In the genomic region with DNA sequence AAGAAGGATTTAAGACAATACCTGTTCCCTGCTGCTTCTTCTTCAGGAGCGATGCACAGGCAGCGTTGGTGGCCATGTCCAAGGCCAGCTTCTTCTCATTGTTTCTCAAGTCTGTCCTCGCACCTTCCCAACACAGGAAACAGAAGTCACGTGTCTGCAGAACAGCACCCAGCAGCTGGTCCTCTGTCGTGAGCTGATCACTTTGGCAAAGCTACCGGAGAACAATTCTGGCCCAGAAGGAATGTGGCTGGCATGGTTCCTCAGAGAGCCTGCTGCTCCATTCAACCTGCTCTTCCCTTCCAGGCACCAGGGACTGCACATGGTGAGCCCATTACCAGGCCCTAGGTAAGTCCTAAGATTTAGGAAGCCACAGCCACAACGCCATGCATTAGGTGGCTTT, we compare ENCODE assay signal across 19 mouse cellular contexts. TPM values are rescaled to one million over a fixed set of nuclear protein-coding genes. Genes with fewer than 3 reads are reported as not detected.
DNase-seq lines count a peak whose midpoint lies in the region; ATAC-seq and TF ChIP-seq lines count a peak whose summit lies in the region.
"Had no signal": no experiment of that assay in that cellular context is flagged by ENCODE, and none has a peak within 500 bp of the region (broad histone marks: within the 10 kb centered on the region; RNA-seq: fewer than 3 reads in every experiment).

No protein-coding gene starts in this region.

- no peak overlapping the region for H3K27ac ChIP-seq in midbrain, embryonic 11.5 days (ENCODE audit: low read depth, low read length)
- no peak overlapping the region for H3K27ac ChIP-seq in midbrain, postnatal 0 days (ENCODE audit: low read depth, low read length)

- H3K27me3 ChIP-seq in midbrain, embryonic 11.5 days (ENCODE audit: control insufficient read depth, insufficient read depth, low read length), result no peaks in the 10 kb centered on the region
- H3K27me3 ChIP-seq in midbrain, postnatal 0 days (ENCODE audit: insufficient read depth, low read length), result no peaks in the 10 kb centered on the region
- H3K27me3 ChIP-seq: CH12.LX, Patski had no signal

- no peak overlapping the region for H3K4me3 ChIP-seq in midbrain, embryonic 11.5 days (ENCODE audit: low read depth, low read length)
- no peak overlapping the region for H3K4me3 ChIP-seq in midbrain, postnatal 0 days (ENCODE audit: low read depth, low read length)

- peak; percentile 80 for DNase-seq in heart, adult 11 months
- no peak for DNase-seq in heart, adult 8-10 months (ENCODE audit: low spot score)
- DNase-seq in midbrain, embryonic 11.5 days (ENCODE audit: low spot score, missing footprints), result peak; percentile 72
- no peak for DNase-seq in midbrain, postnatal 0 days (ENCODE audit: low spot score)
- DNase-seq: adrenal gland, adult 2 months; adrenal gland, adult 8-10 months; adrenal gland, postnatal 10 days; adrenal gland, postnatal 14 days; adrenal gland, postnatal 25 days; adrenal gland, postnatal 36 days; B cell, adult 2 months; cerebellum, adult 11 months; cerebellum, adult 11-12 months; cerebellum, adult 18-20 months had no signal

- H3K9me3 ChIP-seq in midbrain, embryonic 11.5 days (ENCODE audit: control insufficient read depth, low read length), result no peaks in the 10 kb centered on the region
- H3K9me3 ChIP-seq in midbrain, postnatal 0 days (ENCODE audit: low read length), result no peaks in the 10 kb centered on the region
- H3K9me3 ChIP-seq: G1E had no signal

- 92% methylated on average over 7 of the region's 7 CpGs for WGBS in midbrain, embryonic 11.5 days
- WGBS in midbrain, postnatal 0 days, result 97% methylated on average over 7 of the region's 7 CpGs

- H3K4me2 ChIP-seq in midbrain, embryonic 11.5 days, result no peak overlapping the region
- H3K4me2 ChIP-seq in midbrain, postnatal 0 days (ENCODE audit: low read depth, low read length, poor library complexity, severe bottlenecking), result no peak overlapping the region

- no peak for TF ChIP-seq CTCF in midbrain, postnatal 0 days (IDR thresholded peaks at IDR 0.05)

- no peak overlapping the region for H3K9ac ChIP-seq in midbrain, embryonic 11.5 days (ENCODE audit: low read length)
- no peak overlapping the region for H3K9ac ChIP-seq in midbrain, postnatal 0 days (replicated peaks; ENCODE audit: low read length, poor library complexity, severe bottlenecking)

- no peak for ATAC-seq in midbrain, embryonic 11.5 days (ENCODE audit: low FRiP score)
- no peak for ATAC-seq in midbrain, postnatal 0 days (ENCODE audit: low FRiP score)
- ATAC-seq: activated CD4-positive, CD25-positive, alpha-beta regulatory T cell, adult 4 months; CD4-positive, CD25-positive, alpha-beta regulatory T cell, adult 4 months; Patski had no signal

- no peaks in the 10 kb centered on the region for H3K36me3 ChIP-seq in midbrain, embryonic 11.5 days (ENCODE audit: control insufficient read depth, insufficient read depth, low read length)
- no peaks in the 10 kb centered on the region for H3K36me3 ChIP-seq in midbrain, postnatal 0 days (ENCODE audit: insufficient read depth, low read length)

- H3K4me1 ChIP-seq in midbrain, embryonic 11.5 days (ENCODE audit: control insufficient read depth, insufficient read depth, low read length), result no peaks in the 10 kb centered on the region
- no peaks in the 10 kb centered on the region for H3K4me1 ChIP-seq in midbrain, postnatal 0 days (ENCODE audit: insufficient read depth, low read length)

RNA-seq across cellular contexts. Expression of a gene that starts 47.0 kb away (rescaled TPM):
- total RNA-seq in heart, adult 8-10 months (2022), result 10 to 100 TPM; 30.6 to 37.0 (median 33.3) TPM
- polyA plus RNA-seq in midbrain, embryonic 11.5 days (2014; fragmentation: Nextera tagmentation; extraction: Ambion mirVana), result 46.1 and 48.8 TPM in 2 replicates
- total RNA-seq in midbrain, postnatal 0 days (2014; rRNA removed), result 17.7 and 22.7 TPM in 2 replicates
- 32.8 and 37.6 TPM in 2 replicates for polyA plus RNA-seq in midbrain, postnatal 0 days (2015; fragmentation: Nextera tagmentation; extraction: Ambion mirVana)

RNA-seq across cellular contexts. Expression of a gene that starts 47.1 kb away (rescaled TPM):
- 1 to 10 TPM; 2.7 to 4.6 (median 3.7) TPM for total RNA-seq in heart, adult 8-10 months (2022)
- polyA plus RNA-seq in midbrain, embryonic 11.5 days (2014; fragmentation: Nextera tagmentation; extraction: Ambion mirVana), result 4.9 and 5.8 TPM in 2 replicates
- 3.4 and 3.9 TPM in 2 replicates for total RNA-seq in midbrain, postnatal 0 days (2014; rRNA removed)
- 3.9 and 4.3 TPM in 2 replicates for polyA plus RNA-seq in midbrain, postnatal 0 days (2015; fragmentation: Nextera tagmentation; extraction: Ambion mirVana)

Comparison
In these comparisons a context has a peak if more than half of its experiments do, and no peak if none do; other contexts are left out.
1. DNase-seq: peak in heart, adult 11 months (single experiment) and midbrain, embryonic 11.5 days (single experiment); none in heart, adult 8-10 months (single experiment) and midbrain, postnatal 0 days (single experiment).